Mouse (Mus musculus) retina, adult 2 months (tissue): ENCODE results near the gene Gm17677.

Experiments
- DNase-seq: peaks from one replicate; pipeline ENCODE4 v3.0.0-alpha.2; 2012; ENCODE audit warnings: low read depth, low spot score

Gm17677 gene

DNA sequence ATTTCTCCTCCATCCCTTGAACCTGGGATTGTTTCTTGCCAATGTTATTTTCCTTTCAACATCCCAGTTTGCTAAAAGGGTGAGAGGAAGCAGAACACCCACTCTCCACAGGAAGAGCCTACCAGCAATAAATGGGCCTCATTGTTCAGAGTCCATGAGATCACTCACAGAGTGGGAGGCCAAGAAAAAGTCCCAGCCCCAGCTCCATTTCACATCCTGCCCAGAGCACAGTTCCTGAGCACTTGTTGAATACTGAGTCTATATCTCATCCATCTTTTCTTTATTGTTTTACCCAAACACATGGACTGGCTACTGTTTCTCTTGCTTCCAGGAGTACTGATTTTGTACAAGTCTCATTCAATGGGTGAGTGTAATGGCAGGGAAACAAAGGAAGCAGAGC lies at the start of gene Gm17677:
Gm17677 (plus strand) TSS at position 301 of the 400 bp plus-strand sequence.
- no peak for DNase-seq

DNA sequence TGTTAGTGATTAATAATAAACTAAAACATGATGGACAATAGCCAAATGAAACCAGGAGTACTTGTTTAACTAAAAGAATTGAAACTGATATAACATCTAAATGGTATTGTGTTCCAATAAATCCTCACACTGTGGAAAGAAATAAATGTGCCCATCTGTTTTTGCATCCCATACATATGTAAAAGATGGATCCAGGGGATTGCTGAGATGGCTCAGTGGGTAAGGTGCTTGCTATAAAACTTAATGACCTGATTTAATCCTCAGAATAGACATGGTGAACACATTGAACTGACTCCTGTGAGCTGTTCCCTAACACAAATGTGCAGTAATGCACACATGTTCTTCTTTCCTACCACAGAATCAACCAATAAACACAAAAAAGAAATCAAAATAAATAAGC lies 48.9 kb upstream of the Gm17677 start:
- no peak for DNase-seq

DNA sequence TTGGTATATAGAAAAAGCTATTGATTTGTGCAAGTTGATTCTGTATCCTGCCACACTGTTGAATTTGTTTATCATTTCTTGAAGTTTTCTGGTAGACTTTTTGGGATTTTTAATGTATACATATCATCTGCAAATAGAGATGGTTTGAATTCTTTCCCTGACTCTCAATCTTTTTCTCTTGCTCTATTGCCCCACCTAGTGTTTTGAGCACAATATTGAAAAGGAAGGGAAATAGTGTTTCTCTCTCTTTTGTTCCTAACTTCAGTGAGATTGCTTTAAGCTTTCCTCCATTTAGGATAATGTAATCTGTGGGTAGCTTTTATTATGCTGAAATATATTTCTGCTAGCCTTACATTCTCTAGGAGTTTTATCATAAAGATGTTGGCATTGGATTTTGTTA lies 33.6 kb upstream of the Gm17677 start:
- no peak for DNase-seq

DNA sequence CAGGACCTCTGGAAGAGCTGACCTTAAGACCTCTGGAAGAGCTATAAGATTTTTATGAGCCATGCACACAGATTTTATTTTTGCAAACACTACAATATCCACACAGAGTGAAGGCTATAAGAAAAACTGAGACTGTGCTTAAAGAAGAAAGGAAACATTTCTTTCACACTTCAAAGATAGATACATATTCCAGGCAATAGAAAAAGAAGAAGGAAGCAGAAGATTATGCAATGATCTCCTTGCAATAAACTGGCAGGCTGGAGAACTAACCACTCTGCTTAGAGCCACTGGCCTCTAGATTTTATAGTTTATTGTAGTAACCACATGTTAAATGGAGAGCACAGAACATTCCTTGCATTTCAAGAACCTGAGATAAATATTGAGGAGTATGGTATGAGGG lies 16.0 kb downstream of the Gm17677 start:
- DNase-seq: no peak

DNA sequence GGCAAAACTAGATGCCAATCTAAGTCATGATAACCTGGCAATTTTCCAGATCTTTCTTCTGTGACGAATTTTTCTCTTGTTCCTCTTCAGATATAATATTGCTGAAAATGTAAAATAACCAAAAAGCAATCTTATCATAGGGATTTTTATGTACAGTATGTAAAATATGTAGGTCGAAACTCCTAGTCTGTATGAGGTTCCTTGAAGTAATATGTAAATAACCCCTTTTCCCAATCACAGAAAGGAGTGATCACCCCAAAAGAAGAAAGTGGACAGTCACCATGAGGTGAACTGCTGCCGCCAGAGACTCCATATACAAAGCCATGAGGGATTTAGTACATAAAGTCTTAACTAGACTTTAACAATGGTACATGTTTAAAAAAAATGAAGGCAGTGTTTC lies 37.2 kb downstream of the Gm17677 start, which contains the start of gene Gm17727:
Gm17727 (minus strand) TSS at position 101 of the 400 bp plus-strand sequence.
- no peak for DNase-seq

DNA sequence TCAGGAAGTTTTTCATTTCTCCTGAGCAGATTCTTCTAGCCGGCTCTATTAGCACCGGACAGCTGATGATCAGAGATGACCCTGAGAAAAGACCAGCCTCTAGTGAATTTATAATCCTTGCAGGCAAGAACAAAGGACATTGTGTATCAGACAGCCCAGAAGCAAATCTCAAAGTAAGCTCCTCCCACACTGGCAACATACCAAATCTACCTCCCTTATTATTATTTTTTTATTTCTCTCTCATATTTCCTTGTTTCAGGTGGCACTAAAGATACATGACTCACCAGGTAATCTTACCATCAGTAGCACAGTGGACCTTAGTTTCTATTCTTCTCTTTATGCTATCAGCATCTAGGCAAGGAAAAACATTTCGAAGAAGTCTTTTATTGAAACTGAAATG lies 49.2 kb downstream of the Gm17677 start, which contains the start of the genes Gm27235 and D730048I06Rik:
Gm27235 (minus strand) TSS at position 101 of the 400 bp plus-strand sequence.
D730048I06Rik (minus strand) TSS at position 112 of the 400 bp plus-strand sequence.
- no peak for DNase-seq
